Mouse (Mus musculus) midbrain, postnatal 0 days (tissue): ENCODE measurements around the gene Aff3. TPM values are rescaled to one million over a fixed set of nuclear protein-coding genes. Genes with fewer than 3 reads are reported as not detected.

Experiments
- ATAC-seq: fragments of 200-750 bp; cut with Nextera tagmentation; 2 replicates; pipeline ENCODE4 v1.8.0; 2017; ENCODE audit warnings: moderate number of reproducible peaks, mild to moderate bottlenecking, moderate TSS enrichment, moderate library complexity; ENCODE audit not compliant: low FRiP score
- DNase-seq: peaks from one replicate; pipeline ENCODE4 v3.0.0-alpha.2; 2015; ENCODE audit warnings: low spot score
- H3K27ac ChIP-seq: fragments of 300-500 bp; sonication (generic); 2 replicates; pipeline ENCODE4 v1.5.1; 2014; ENCODE audit warnings: low read depth, mild to moderate bottlenecking, low read length, mixed read lengths
- H3K27me3 ChIP-seq: fragments of 300-500 bp; sonication (generic); 2 replicates; pipeline ENCODE4 v1.6.1; 2014; ENCODE audit warnings: low read length, control low read depth, mixed read lengths; ENCODE audit not compliant: insufficient read depth
- H3K36me3 ChIP-seq: fragments of 300-500 bp; sonication (generic); 2 replicates; pipeline ENCODE4 v1.6.1; 2014; ENCODE audit warnings: low read length, control low read depth, mixed read lengths; ENCODE audit not compliant: insufficient read depth
- H3K4me1 ChIP-seq: fragments of 300-500 bp; sonication (generic); 2 replicates; pipeline ENCODE4 v1.6.1; 2014; ENCODE audit warnings: mild to moderate bottlenecking, control low read depth, antibody characterized with exemption, low read length, mixed read lengths; ENCODE audit not compliant: insufficient read depth
- H3K4me2 ChIP-seq: fragments of 300-500 bp; sonication (generic); 2 replicates; pipeline ENCODE4 v1.6.1; 2014; ENCODE audit warnings: low read depth, mild to moderate bottlenecking, low read length, mixed read lengths; ENCODE audit not compliant: poor library complexity, severe bottlenecking
- H3K4me3 ChIP-seq: fragments of 300-500 bp; sonication (generic); 2 replicates; pipeline ENCODE4 v1.5.1; 2014; ENCODE audit warnings: low read depth, mild to moderate bottlenecking, low read length, moderate library complexity
- H3K9ac ChIP-seq: fragments of 300-500 bp; sonication (generic); replicated peaks from 2 replicates; pipeline ENCODE4 v1.6.1; 2014; ENCODE audit warnings: mild to moderate bottlenecking, low read length, moderate library complexity, mixed read lengths; ENCODE audit not compliant: poor library complexity, severe bottlenecking
- H3K9me3 ChIP-seq: fragments of 300-500 bp; sonication (generic); 2 replicates; pipeline ENCODE4 v1.6.1; 2016; ENCODE audit warnings: low read length, control low read depth
- CTCF ChIP-seq: IDR thresholded peaks from 2 replicates; pipeline ENCODE4 v1.5.1; 2016; ENCODE audit warnings: antibody characterized with exemption, mild to moderate bottlenecking
- WGBS: fragments of 180-500 bp; shearing (Covaris S2); extraction: QIAGEN DNeasy Blood & Tissue Kit; methylation state at CpG from one replicate; pipeline ENCODE4 v1.1.7; 2014; 5-methylcytosine and 5-hydroxymethylcytosine counted together
- polyA plus RNA-seq: library from polyadenylated mRNA; unstranded; fragments of >200 nt; fragmentation: Nextera tagmentation; extraction: Ambion mirVana; gene quantifications from 2 replicates; pipeline ENCODE4 v1.2.1, GENCODE M21; 2015
- total RNA-seq: library from RNA; depleted of rRNA; stranded (reverse); fragments of >200 nt; gene quantifications from 2 replicates; pipeline ENCODE4 v1.2.3, GENCODE M21; 2014

Aff3 gene
- total and polyA plus RNA-seq, 2 experiments from 2014 or later, result 20.6 to 61.2 TPM

GRCm38 (mm10) chr1:38650031-38650430, 14.7 kb downstream of the Aff3 start:
- Histone ChIP-seq H3K27me3 (no peaks in the 10 kb centered on the region), H3K4me1 (no peaks in the 10 kb centered on the region), H3K4me3 (no peak overlapping the region), H3K36me3 (no peaks in the 10 kb centered on the region), H3K4me2 (no peak overlapping the region), H3K9ac (no peak overlapping the region), H3K9me3 (no peaks in the 10 kb centered on the region), H3K27ac (no peak overlapping the region)
- DNase-seq (no peak), ATAC-seq (no peak)
- WGBS, result 82% methylated on average over 7 of the region's 7 CpGs
- no peak for TF ChIP-seq CTCF

GRCm38 (mm10) chr1:38649174-38649573, 15.6 kb downstream of the Aff3 start:
- no peak overlapping the region for H3K4me2 ChIP-seq
- H3K36me3 ChIP-seq, result no peaks in the 10 kb centered on the region
- H3K9ac ChIP-seq, result no peak overlapping the region
- H3K4me3 ChIP-seq, result no peak overlapping the region
- H3K27me3 ChIP-seq, result no peaks in the 10 kb centered on the region
- H3K27ac ChIP-seq, result no peak overlapping the region
- ATAC-seq (no peak), DNase-seq (no peak)
- 70% methylated on average over 3 of the region's 3 CpGs for WGBS
- no peaks in the 10 kb centered on the region for H3K9me3 ChIP-seq
- H3K4me1 ChIP-seq, result no peaks in the 10 kb centered on the region
- TF ChIP-seq CTCF, result no peak

GRCm38 (mm10) chr1:38642288-38642687, 22.5 kb downstream of the Aff3 start:
- DNase-seq (no peak), ATAC-seq (no peak)
- H3K4me1 ChIP-seq, result no peaks in the 10 kb centered on the region
- H3K9me3 ChIP-seq, result 0 out of 2 replicates have a peak, but pooled peaks cover 3% of the 10 kb centered on the region
- H3K4me2 ChIP-seq, result no peak overlapping the region
- no peak overlapping the region for H3K9ac ChIP-seq
- H3K36me3 ChIP-seq, result no peaks in the 10 kb centered on the region
- no peak for TF ChIP-seq CTCF
- WGBS, result 38% methylated on average over 4 of the region's 4 CpGs
- H3K27me3 ChIP-seq, result no peaks in the 10 kb centered on the region
- no peak overlapping the region for H3K4me3 ChIP-seq
- H3K27ac ChIP-seq, result no peak overlapping the region

GRCm38 (mm10) chr1:38639669-38640068, 25.1 kb downstream of the Aff3 start:
- ATAC-seq, result no peak
- H3K27me3 ChIP-seq, result no peaks in the 10 kb centered on the region
- no peaks in the 10 kb centered on the region for H3K36me3 ChIP-seq
- no peak for DNase-seq
- TF ChIP-seq CTCF, result 0 out of 2 replicates have a peak, but pooled peaks have one; percentile 4
- no peak overlapping the region for H3K9ac ChIP-seq
- WGBS, result 76% methylated on average over 5 of the region's 5 CpGs
- H3K4me3 ChIP-seq, result no peak overlapping the region
- no peaks in the 10 kb centered on the region for H3K4me1 ChIP-seq
- 0 out of 2 replicates have a peak, but pooled peaks cover 3% of the 10 kb centered on the region for H3K9me3 ChIP-seq
- no peak overlapping the region for H3K4me2 ChIP-seq
- no peak overlapping the region for H3K27ac ChIP-seq

- H3K4me3 ChIP-seq, result no peak overlapping the region
- H3K9ac ChIP-seq, result no peak overlapping the region
- ATAC-seq, result no peak
- DNase-seq, result no peak
- TF ChIP-seq CTCF, result no peak
- no peak overlapping the region for H3K4me2 ChIP-seq
- WGBS, result 73% methylated on average over 7 of the region's 7 CpGs
- H3K36me3 ChIP-seq, result no peaks in the 10 kb centered on the region
- 0 out of 2 replicates have a peak, but pooled peaks cover 3% of the 10 kb centered on the region for H3K9me3 ChIP-seq
- no peaks in the 10 kb centered on the region for H3K4me1 ChIP-seq
- H3K27me3 ChIP-seq, result no peaks in the 10 kb centered on the region
- no peak overlapping the region for H3K27ac ChIP-seq
Measured at GRCm38 (mm10) chr1:38635596-38635995, 29.2 kb downstream of the Aff3 start.

- Histone ChIP-seq H3K36me3 (no peaks in the 10 kb centered on the region), H3K27me3 (no peaks in the 10 kb centered on the region), H3K4me3 (no peak overlapping the region), H3K9ac (no peak overlapping the region), H3K4me2 (no peak overlapping the region), H3K4me1 (no peaks in the 10 kb centered on the region), H3K9me3 (0 out of 2 replicates have a peak, but pooled peaks cover under 1% of the 10 kb centered on the region), H3K27ac (no peak overlapping the region)
- TF ChIP-seq CTCF, result no peak
- 92% methylated on average over 7 of the region's 7 CpGs for WGBS
- DNase-seq (no peak), ATAC-seq (no peak)
Measured at GRCm38 (mm10) chr1:38634081-38634480, 30.7 kb downstream of the Aff3 start.
